Mouse (Mus musculus): Measurements from ENCODE around the gene E330017A01Rik. TPM values are rescaled to one million over a fixed set of nuclear protein-coding genes. Genes with fewer than 3 reads are reported as not detected.

Gene E330017A01Rik
- polyA plus RNA-seq, 1 experiment: not detected

- no peak overlapping the region for H3ac ChIP-seq (ENCODE audit: control insufficient read depth, insufficient read length)
- no peaks in the 10 kb centered on the region for H3K36me3 ChIP-seq (ENCODE audit: control insufficient read depth, insufficient read depth)
- H3K79me2 ChIP-seq (ENCODE audit: control insufficient read depth, insufficient read depth): no peaks in the 10 kb centered on the region
- peaks cover 9% of the 10 kb centered on the region for H3K27me3 ChIP-seq (ENCODE audit: control insufficient read depth, insufficient read depth, insufficient read length)
- no peak overlapping the region for H3K4me2 ChIP-seq (ENCODE audit: low read depth)
- no peak for TF ChIP-seq REST (IDR thresholded peaks at IDR 0.05; ENCODE audit: insufficient read depth, insufficient read length)
- no peak for TF ChIP-seq USF1 (IDR thresholded peaks at IDR 0.05; ENCODE audit: low read depth)
- TF ChIP-seq TCF3 (IDR thresholded peaks at IDR 0.05; ENCODE audit: insufficient read length, low read depth): no peak
- no peak for TF ChIP-seq TCF12 (IDR thresholded peaks at IDR 0.05; ENCODE audit: insufficient read depth, poor library complexity, severe bottlenecking)
- no peak for TF ChIP-seq CEBPB (IDR thresholded peaks at IDR 0.05; ENCODE audit: insufficient read depth, poor library complexity, severe bottlenecking)
- TF ChIP-seq SRF (IDR thresholded peaks at IDR 0.05; ENCODE audit: control insufficient read depth, insufficient read length, low read depth): no peak
- TF ChIP-seq E2F4 (IDR thresholded peaks at IDR 0.05; ENCODE audit: insufficient read depth): no peak
- TF ChIP-seq POLR2AphosphoS2 (IDR thresholded peaks at IDR 0.05; ENCODE audit: insufficient read length, low read depth): no peak
- TF ChIP-seq POLR2A (IDR thresholded peaks at IDR 0.05; ENCODE audit: insufficient read length, low read depth): no peak
- no peak overlapping the region for H3K4me3 ChIP-seq
Measured at GRCm38 (mm10) chr16:58663816-58664215, 25.3 kb upstream of the E330017A01Rik start.

GRCm38 (mm10) chr16:58663021-58663420 is 24.5 kb upstream of the E330017A01Rik start:
- Histone ChIP-seq H3K4me2 (ENCODE audit: low read depth) (no peak overlapping the region), H3ac (ENCODE audit: control insufficient read depth, insufficient read length) (no peak overlapping the region), H3K79me2 (ENCODE audit: control insufficient read depth, insufficient read depth) (no peaks in the 10 kb centered on the region), H3K36me3 (ENCODE audit: control insufficient read depth, insufficient read depth) (no peaks in the 10 kb centered on the region), H3K4me3 (no peak overlapping the region), H3K27me3 (ENCODE audit: control insufficient read depth, insufficient read depth, insufficient read length) (peaks cover 17% of the 10 kb centered on the region)
- TF ChIP-seq POLR2A (IDR thresholded peaks at IDR 0.05; ENCODE audit: insufficient read length, low read depth) (no peak), USF1 (IDR thresholded peaks at IDR 0.05; ENCODE audit: low read depth) (no peak), E2F4 (IDR thresholded peaks at IDR 0.05; ENCODE audit: insufficient read depth) (no peak), MYOD1 (IDR thresholded peaks at IDR 0.05; ENCODE audit: control insufficient read depth in 1 of 3, insufficient read length in 2 of 3, low read depth in 2 of 3) (no peak), TCF12 (IDR thresholded peaks at IDR 0.05; ENCODE audit: insufficient read depth, poor library complexity, severe bottlenecking) (no peak), SRF (IDR thresholded peaks at IDR 0.05; ENCODE audit: control insufficient read depth, insufficient read length, low read depth) (no peak), POLR2AphosphoS2 (IDR thresholded peaks at IDR 0.05; ENCODE audit: insufficient read length, low read depth) (no peak), REST (IDR thresholded peaks at IDR 0.05; ENCODE audit: insufficient read depth, insufficient read length) (no peak), CEBPB (IDR thresholded peaks at IDR 0.05; ENCODE audit: insufficient read depth, poor library complexity, severe bottlenecking) (no peak), MYOG (IDR thresholded peaks at IDR 0.05; ENCODE audit: control insufficient read depth in 1 of 3, insufficient read depth in 1 of 3, insufficient read length in 2 of 3, low read depth in 2 of 3) (no peak), MAX (IDR thresholded peaks at IDR 0.05; ENCODE audit: low read depth) (no peak), TCF3 (IDR thresholded peaks at IDR 0.05; ENCODE audit: insufficient read length, low read depth) (no peak)

- TF ChIP-seq POLR2AphosphoS2 (IDR thresholded peaks at IDR 0.05; ENCODE audit: insufficient read length, low read depth) (no peak), TCF12 (IDR thresholded peaks at IDR 0.05; ENCODE audit: insufficient read depth, poor library complexity, severe bottlenecking) (no peak), E2F4 (IDR thresholded peaks at IDR 0.05; ENCODE audit: insufficient read depth) (no peak), MYOG (IDR thresholded peaks at IDR 0.05; ENCODE audit: control insufficient read depth in 1 of 3, insufficient read depth in 1 of 3, insufficient read length in 2 of 3, low read depth in 2 of 3) (no peak), REST (IDR thresholded peaks at IDR 0.05; ENCODE audit: insufficient read depth, insufficient read length) (no peak), MAX (IDR thresholded peaks at IDR 0.05; ENCODE audit: low read depth) (no peak), TCF3 (IDR thresholded peaks at IDR 0.05; ENCODE audit: insufficient read length, low read depth) (no peak), POLR2A (IDR thresholded peaks at IDR 0.05; ENCODE audit: insufficient read length, low read depth) (no peak), MYOD1 (IDR thresholded peaks at IDR 0.05; ENCODE audit: control insufficient read depth in 1 of 3, insufficient read length in 2 of 3, low read depth in 2 of 3) (no peak), CEBPB (IDR thresholded peaks at IDR 0.05; ENCODE audit: insufficient read depth, poor library complexity, severe bottlenecking) (no peak), USF1 (IDR thresholded peaks at IDR 0.05; ENCODE audit: low read depth) (no peak), SRF (IDR thresholded peaks at IDR 0.05; ENCODE audit: control insufficient read depth, insufficient read length, low read depth) (no peak)
- Histone ChIP-seq H3K4me2 (ENCODE audit: low read depth) (no peak overlapping the region), H3K36me3 (ENCODE audit: control insufficient read depth, insufficient read depth) (no peaks in the 10 kb centered on the region)
Measured at GRCm38 (mm10) chr16:58662287-58662791, 23.8 kb upstream of the E330017A01Rik start.

GRCm38 (mm10) chr16:58661826-58662225 is 23.3 kb upstream of the E330017A01Rik start:
- H3ac ChIP-seq (ENCODE audit: control insufficient read depth, insufficient read length): no peak overlapping the region

More at GRCm38 (mm10) chr16:58662287-58662791, 23.8 kb upstream of the E330017A01Rik start:
- no peaks in the 10 kb centered on the region for H3K79me2 ChIP-seq (ENCODE audit: control insufficient read depth, insufficient read depth)
- no peak overlapping the region for H3K4me3 ChIP-seq
- peaks cover 22% of the 10 kb centered on the region for H3K27me3 ChIP-seq (ENCODE audit: control insufficient read depth, insufficient read depth, insufficient read length)
- H3ac ChIP-seq (ENCODE audit: control insufficient read depth, insufficient read length): no peak overlapping the region

GRCm38 (mm10) chr16:58658668-58659067 is 20.1 kb upstream of the E330017A01Rik start:
- TF ChIP-seq SRF (IDR thresholded peaks at IDR 0.05; ENCODE audit: control insufficient read depth, insufficient read length, low read depth) (no peak), POLR2A (IDR thresholded peaks at IDR 0.05; ENCODE audit: insufficient read length, low read depth) (no peak), USF1 (IDR thresholded peaks at IDR 0.05; ENCODE audit: low read depth) (no peak), CEBPB (IDR thresholded peaks at IDR 0.05; ENCODE audit: insufficient read depth, poor library complexity, severe bottlenecking) (no peak), REST (IDR thresholded peaks at IDR 0.05; ENCODE audit: insufficient read depth, insufficient read length) (no peak), MYOG (IDR thresholded peaks at IDR 0.05; ENCODE audit: control insufficient read depth in 1 of 3, insufficient read depth in 1 of 3, insufficient read length in 2 of 3, low read depth in 2 of 3) (no peak), MYOD1 (IDR thresholded peaks at IDR 0.05; ENCODE audit: control insufficient read depth in 1 of 3, insufficient read length in 2 of 3, low read depth in 2 of 3) (no peak), E2F4 (IDR thresholded peaks at IDR 0.05; ENCODE audit: insufficient read depth) (no peak), TCF12 (IDR thresholded peaks at IDR 0.05; ENCODE audit: insufficient read depth, poor library complexity, severe bottlenecking) (no peak)
- Histone ChIP-seq H3K4me2 (ENCODE audit: low read depth) (no peak overlapping the region), H3K36me3 (ENCODE audit: control insufficient read depth, insufficient read depth) (no peaks in the 10 kb centered on the region), H3K27me3 (ENCODE audit: control insufficient read depth, insufficient read depth, insufficient read length) (peaks cover 22% of the 10 kb centered on the region), H3K4me3 (no peak overlapping the region), H3K79me2 (ENCODE audit: control insufficient read depth, insufficient read depth) (no peaks in the 10 kb centered on the region), H3ac (ENCODE audit: control insufficient read depth, insufficient read length) (no peak overlapping the region)

More at GRCm38 (mm10) chr16:58661826-58662225, 23.3 kb upstream of the E330017A01Rik start:
- Histone ChIP-seq H3K36me3 (ENCODE audit: control insufficient read depth, insufficient read depth) (no peaks in the 10 kb centered on the region), H3K4me3 (no peak overlapping the region), H3K79me2 (ENCODE audit: control insufficient read depth, insufficient read depth) (no peaks in the 10 kb centered on the region), H3K27me3 (ENCODE audit: control insufficient read depth, insufficient read depth, insufficient read length) (peaks cover 22% of the 10 kb centered on the region), H3K4me2 (ENCODE audit: low read depth) (no peak overlapping the region)
- TF ChIP-seq SRF (IDR thresholded peaks at IDR 0.05; ENCODE audit: control insufficient read depth, insufficient read length, low read depth) (no peak), TCF3 (IDR thresholded peaks at IDR 0.05; ENCODE audit: insufficient read length, low read depth) (no peak), CEBPB (IDR thresholded peaks at IDR 0.05; ENCODE audit: insufficient read depth, poor library complexity, severe bottlenecking) (no peak)

Data from myocyte (in vitro differentiated cells).